Mouse (Mus musculus) T-helper 1 cell (primary cell): ENCODE results near the gene Ugp2.

Experiments
- in situ Hi-C: fragments of 300-600 bp; cut with MboI, MseI; formaldehyde crosslinking; loops from one replicate; pipeline ENCODE4 v1.15.1; 2025; ENCODE audit warnings: high pct_unique_total_duplicates

The Ugp2 gene

DNA sequence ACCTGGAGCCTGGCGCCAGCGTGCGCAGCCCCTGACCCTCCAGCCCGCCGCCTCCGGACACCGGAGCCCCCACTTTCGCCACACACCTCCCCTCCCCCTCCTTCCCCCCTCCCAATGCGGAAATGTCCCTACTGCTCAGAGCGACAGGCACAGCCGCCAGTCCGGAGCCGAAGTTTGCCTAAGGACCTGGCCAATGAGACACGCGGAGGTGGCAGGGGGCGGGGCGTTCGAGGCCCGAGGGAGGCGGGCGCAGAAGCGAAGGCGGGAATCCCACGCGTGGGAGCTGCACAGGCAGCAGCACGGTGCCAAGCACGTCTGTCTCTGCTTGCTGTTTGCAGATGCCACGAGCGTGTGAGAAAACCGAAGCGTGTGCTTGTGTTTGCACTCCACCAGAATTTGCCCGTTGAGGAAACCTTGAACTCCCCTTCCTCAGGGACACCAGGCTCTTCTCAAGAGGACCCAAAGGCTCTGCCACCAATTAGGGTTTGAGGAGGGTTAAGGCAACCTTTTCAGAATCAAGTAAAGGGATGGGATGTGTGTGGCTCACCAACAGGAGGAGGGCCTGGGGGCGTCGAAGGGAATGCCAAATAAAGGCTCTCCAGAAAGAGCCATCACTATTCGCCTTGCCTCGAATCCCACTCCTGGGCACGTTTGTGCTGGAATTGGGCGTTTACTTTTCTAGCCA is at the start of gene Ugp2:
Gene Ugp2, minus strand, starts transcription at position 80 of the 685 bp plus-strand sequence.
- in situ Hi-C loops, result no loop called here

DNA sequence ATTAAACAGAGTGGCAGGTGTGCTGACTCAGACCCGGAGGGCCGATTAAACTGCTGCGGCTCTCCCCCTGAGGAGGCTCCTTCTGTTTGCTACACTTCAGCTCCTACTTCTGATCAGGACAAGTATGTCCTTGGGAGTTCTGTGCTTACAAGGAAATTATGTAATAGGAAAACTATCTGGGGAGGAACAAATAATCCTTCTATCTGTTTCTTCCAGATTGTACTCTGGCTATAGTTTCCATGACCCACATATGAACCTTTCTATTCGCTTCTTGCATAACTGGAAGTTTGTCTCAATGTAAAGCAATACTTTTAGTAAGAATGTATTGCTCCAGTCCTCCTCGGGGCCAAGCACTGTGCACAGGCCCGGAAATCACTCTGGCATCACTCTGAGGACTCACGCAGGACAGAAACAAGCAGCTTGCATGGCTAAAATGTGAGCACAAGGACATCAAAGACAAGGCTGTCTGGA is 43.9 kb upstream of the Ugp2 start:
- in situ Hi-C loops, result no loop called here

GRCm38 (mm10) chr11:21406668-21407067 is 35.7 kb upstream of the Ugp2 start:
- in situ Hi-C loops, result no loop called here

- in situ Hi-C loops, result no loop called here
Observed at GRCm38 (mm10) chr11:21406141-21406540, 35.1 kb upstream of the Ugp2 start.

DNA sequence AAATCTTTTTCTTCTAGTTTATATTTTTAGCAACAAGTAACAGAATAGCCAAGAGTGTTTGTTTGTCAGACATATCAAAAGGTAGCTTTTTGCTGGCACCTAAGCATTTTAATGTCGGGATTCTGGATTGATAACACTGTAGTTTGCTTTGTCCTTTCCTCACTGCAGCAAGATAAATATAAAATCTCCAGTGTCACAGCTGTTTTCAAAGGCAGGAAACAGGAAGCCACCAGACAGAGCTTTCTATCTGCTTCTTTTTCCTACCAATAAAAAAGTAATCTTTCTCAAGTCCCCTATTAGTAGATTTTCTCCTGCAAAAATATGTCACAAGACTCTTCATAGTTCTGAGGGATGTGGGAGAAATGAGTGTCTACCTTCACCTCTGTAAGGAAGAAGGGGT is 32.9 kb upstream of the Ugp2 start:
- in situ Hi-C loops, result no loop called here

DNA sequence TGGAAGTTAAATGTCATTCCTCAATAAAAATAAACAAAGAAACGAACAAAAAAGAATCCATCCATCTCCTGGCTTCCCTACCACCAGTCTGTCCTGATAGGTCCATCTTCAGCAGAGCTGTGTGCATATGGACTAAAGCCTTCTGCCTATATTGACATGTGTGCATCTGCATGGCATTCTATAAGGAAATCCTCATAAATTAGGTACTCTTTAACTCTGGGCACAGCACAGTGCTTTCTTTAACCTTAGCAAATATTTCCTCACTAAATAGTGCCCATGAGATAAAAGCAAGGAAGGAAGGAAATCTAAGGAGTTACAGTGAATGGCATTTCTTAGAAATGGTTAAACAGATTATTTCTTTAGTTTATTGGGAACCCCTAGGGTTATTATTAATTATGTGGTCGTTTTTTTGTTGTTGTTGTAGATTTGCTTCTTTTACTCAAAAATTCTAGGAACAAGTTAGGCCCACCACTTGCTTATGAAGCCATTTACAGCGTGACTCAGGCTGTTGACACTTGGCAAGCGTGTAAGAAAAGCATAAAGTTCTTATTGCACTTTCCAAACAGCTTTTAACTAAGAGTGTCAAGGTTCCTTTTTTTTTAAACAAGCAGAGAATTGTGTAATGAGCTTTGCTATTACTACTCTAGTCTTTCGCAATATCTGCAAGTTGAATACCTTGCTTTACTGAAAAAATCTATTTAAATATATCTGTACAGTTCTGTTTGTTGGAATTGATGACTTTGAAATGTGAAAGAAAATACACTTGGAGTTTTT is 31.7 kb upstream of the Ugp2 start:
- in situ Hi-C loops, result no loop called here

GRCm38 (mm10) chr11:21401248-21401647 is 30.2 kb upstream of the Ugp2 start:
- in situ Hi-C loops, result no loop called here

GRCm38 (mm10) chr11:21399186-21399681 is 28.2 kb upstream of the Ugp2 start:
- in situ Hi-C loops, result no loop called here

DNA sequence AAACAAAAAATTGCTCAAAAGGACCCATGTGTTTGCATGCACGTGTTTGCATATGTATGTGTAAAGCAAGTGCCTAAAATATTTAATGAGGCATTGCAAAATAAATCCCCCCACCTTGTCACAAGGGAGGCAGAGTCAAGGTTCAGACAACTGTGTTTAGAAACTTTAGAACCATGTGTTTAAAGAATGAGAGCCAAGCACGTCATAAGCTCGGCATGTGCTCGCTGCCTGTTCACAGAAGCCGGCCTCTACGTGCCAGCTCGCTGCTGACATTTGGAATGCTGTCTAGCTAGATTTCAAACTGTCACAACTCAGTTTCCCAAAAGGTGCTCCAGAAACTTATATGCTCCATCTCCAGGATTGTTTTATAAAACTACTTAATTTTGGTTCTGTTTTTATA is 27.5 kb upstream of the Ugp2 start:
- in situ Hi-C loops, result no loop called here

- in situ Hi-C loops, result no loop called here
Observed at GRCm38 (mm10) chr11:21386790-21387189, 15.8 kb upstream of the Ugp2 start.

DNA sequence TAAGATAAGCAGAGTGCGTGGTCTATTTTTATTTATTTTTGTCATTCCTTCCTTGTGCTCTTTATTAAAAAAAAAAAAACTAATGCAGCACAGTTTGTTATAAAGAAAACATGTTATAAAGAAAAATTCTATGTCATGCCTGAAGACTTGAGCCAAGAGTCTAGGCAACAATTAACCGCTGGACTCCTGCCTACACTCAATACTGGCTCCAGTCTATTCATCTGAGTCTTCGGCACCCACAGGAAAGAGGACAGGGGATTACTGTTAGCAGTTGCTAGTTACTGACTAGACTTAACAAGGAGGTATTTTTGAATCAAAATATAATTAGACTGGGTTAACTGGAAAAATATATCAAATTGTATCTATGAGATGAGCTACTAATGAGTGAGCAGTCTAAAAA is 3.1 kb upstream of the Ugp2 start:
- in situ Hi-C loops, result no loop called here

- in situ Hi-C loops, result no loop called here
Observed at GRCm38 (mm10) chr11:21370399-21371121, 441 bp downstream of the Ugp2 start.

- in situ Hi-C loops, result no loop called here
Observed at GRCm38 (mm10) chr11:21369248-21370016, 1.6 kb downstream of the Ugp2 start.

GRCm38 (mm10) chr11:21368466-21368865 is 2.5 kb downstream of the Ugp2 start:
- in situ Hi-C loops, result no loop called here

- in situ Hi-C loops, result no loop called here
Observed at GRCm38 (mm10) chr11:21363144-21363940, 7.7 kb downstream of the Ugp2 start.

GRCm38 (mm10) chr11:21351296-21351695 is 19.7 kb downstream of the Ugp2 start:
- in situ Hi-C loops, result no loop called here

DNA sequence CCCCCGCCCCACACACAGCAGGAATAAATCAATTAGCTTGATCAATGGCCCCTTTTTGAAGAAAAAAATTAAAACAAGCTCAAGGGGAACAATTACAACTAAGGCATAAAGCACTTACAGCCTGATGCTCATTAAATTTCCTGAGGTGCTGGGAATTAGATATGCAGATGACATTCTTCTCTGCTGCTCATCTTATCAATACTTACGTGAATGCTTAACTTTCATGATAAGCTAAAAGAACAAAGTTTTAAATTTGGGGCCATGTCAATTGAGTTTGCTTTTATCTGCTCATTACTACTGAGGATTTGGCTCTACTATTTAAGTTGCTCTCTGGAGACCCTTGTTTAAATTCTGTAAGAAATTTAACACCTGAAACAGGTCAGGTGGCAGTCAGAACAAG is 22.1 kb downstream of the Ugp2 start:
- in situ Hi-C loops, result no loop called here

- in situ Hi-C loops, result no loop called here
Observed at GRCm38 (mm10) chr11:21346020-21346419, 25.0 kb downstream of the Ugp2 start.

- in situ Hi-C loops, result no loop called here
Observed at GRCm38 (mm10) chr11:21343490-21343889, 27.5 kb downstream of the Ugp2 start.

DNA sequence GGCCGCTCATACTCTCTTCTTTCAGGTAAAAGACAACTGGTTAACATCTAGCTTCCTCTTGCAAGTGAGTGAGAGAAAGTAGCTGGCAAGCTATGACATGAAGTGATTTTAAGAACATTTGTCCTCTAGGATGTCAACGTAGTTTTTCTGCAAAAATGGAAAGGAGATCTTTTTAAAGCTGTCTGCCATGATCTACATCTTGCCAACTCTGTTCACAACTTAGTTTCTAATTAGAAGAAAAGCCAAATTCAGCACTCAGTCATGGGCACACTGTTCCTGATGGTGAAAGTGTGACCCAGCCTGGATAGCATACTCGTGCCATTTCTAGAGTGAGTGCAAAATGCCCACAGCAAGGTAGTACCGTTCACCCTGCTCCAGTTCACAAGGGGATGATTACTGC is 31.9 kb downstream of the Ugp2 start:
- in situ Hi-C loops, result no loop called here

DNA sequence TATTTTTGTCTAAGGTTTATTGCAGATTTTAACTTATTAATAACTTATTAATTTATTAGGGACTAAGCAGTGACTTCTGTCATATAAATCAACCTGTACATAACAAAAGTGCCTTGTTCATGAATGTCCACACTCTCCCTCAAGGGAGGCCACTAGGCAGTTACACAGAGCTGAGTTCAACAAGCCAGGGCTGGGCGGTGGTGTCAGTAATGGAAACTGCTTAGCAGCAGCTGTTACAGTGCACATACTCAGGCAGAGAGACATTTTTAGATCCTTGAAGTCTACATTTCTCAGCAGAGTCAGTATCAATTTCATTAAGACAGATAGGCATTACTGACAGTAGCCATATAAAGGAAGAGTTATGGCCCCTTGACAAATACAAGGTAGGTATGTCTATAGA is 33.1 kb downstream of the Ugp2 start:
- in situ Hi-C loops, result no loop called here
